Mouse (Mus musculus) frontal cortex, adult 2 months (tissue): ENCODE data around the gene Tmem185a. TPM values are rescaled to one million over a fixed set of nuclear protein-coding genes. Genes with fewer than 3 reads are reported as not detected.
"Not testable (repeated sequence)": the region's sequence is repeated elsewhere in the genome, so short reads cannot be mapped to it uniquely, and the experiment has no call there.

ENCODE experiments used
- DNase-seq, 2 experiments: peaks; one replicate each; pipeline ENCODE4 v3.0.0; 2022; ENCODE audit warnings: low spot score in 1 of 2; ENCODE audit errors: extremely low spot score in 1 of 2
- polyA plus RNA-seq: library from polyadenylated mRNA; depleted of rRNA; stranded (reverse); fragments of >200 nt; gene quantifications from 2 replicates; pipeline ENCODE4 v1.2.3, GENCODE M21; 2012; rRNA removed

Gene Tmem185a
- 43.7 and 50.5 TPM in 2 replicates for polyA plus RNA-seq

GRCm38 (mm10) chrX:70476792-70477776, at the start of gene Tmem185a:
TSS of gene Tmem185a (minus strand) at chrX:70477180.
- peak; percentile 30 to 87 for DNase-seq

DNA sequence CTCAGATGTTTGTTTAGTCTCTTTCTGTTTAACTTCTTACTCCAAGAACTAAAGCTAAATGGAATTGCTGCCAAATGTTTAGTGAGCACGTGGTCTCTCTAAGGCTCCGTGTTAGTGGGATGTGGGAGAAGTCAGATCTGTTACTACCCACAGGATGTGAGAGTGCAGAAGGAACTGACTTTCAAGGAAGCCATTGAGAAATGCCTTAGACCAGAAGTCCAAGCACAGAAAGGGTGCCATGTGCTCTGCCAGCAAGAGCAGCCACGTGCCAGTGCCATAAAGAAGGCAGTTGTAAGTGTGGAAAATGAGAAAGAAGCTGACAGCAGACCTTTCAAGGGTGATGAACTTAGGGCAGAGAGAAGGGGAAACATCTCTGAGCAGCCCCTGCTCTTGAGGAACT, 37.4 kb upstream of the Tmem185a start:
- not testable (repeated sequence) for DNase-seq

DNA sequence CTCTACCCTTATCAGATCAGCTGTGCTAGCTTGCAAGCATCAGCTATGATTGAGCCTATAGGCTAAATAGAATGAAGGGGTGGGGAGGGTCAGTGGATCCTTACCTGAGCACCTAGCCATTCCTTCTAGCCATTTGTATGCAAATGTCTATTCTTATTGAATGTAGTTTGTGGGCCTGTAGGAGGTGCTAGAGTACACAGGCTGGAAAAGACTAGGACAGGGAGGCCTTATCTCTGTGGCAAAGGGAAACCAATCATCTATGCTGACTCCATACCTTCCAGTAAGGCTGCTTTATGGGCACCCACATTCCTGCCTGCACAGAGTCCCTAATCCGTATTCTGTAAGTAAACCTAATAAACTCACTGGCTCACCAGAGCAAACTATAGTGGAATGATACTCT, 10.3 kb upstream of the Tmem185a start:
- DNase-seq = not testable (repeated sequence)

GRCm38 (mm10) chrX:70482154-70482553, 5.2 kb upstream of the Tmem185a start:
- no peak for DNase-seq

- DNase-seq = no peak
Measured at GRCm38 (mm10) chrX:70478701-70479100, 1.7 kb upstream of the Tmem185a start.

DNA sequence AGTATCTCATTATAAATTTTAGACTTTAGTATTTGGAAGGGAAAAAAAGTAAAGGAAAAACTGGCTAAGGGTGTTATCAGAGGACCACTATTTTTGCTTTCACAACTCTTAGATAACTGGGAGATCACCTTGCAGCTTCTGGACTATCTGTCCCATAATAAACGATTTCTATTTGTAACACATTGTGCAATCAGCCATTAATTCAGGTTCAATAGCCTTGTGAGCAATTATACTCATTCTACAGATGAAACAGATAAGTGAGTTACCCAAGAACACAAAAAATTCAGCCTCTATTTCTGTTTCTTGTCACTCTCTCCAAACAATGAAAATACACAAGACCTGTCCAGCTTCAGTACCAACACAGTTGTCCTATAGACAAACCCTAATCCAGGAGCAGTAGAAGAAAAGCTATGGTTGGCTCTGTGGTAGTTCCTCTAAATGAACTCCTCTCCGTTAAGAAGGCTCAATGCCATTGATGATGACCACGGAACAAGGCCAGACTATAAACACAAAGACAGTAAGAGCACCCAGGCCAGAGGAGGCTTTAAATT, 1.7 kb downstream of the Tmem185a start:
- DNase-seq = no peak

DNA sequence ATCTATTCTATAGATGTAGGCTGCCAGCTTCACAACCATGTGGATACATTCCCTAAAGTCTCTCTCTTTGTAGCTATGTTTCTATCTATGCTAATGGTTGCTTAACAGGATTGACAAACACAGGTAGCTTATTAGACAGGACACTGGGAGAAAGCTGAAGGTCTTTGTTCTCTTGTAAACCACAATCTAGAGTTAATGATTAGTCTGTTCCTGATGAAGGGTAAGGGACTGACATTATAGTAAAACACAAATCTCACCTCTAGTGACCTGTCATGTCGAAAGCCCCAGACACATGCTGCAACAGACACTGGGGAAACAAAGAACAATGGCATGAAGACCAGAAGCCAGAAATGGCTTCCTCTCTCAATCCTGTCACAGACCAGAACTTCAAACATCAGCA, 10.1 kb downstream of the Tmem185a start:
- no peak for DNase-seq

DNA sequence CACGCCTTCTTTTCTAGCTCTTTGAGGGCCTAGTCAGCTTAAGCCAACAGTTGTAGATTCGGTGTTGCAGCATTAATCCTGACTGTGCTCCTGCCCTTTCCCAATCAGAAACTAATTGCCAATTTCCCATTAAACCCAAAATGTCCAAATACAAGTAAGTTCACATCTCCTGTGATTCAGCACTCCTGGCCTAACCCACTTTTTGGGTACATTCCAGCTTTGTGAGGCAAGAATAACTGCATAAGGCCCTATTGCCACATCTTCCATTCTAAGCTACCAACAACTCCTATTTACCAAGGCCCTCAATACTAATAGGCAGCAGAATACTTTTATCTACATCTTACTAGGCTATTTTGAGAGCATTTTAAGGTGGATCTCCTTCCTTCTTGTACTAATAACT, 11.5 kb downstream of the Tmem185a start:
- DNase-seq = no peak

- DNase-seq = peak in 1 of 2 experiments; percentile 57
Measured at GRCm38 (mm10) chrX:70463621-70464020, 13.4 kb downstream of the Tmem185a start.

DNA sequence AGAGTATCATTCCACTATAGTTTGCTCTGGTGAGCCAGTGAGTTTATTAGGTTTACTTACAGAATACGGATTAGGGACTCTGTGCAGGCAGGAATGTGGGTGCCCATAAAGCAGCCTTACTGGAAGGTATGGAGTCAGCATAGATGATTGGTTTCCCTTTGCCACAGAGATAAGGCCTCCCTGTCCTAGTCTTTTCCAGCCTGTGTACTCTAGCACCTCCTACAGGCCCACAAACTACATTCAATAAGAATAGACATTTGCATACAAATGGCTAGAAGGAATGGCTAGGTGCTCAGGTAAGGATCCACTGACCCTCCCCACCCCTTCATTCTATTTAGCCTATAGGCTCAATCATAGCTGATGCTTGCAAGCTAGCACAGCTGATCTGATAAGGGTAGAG, 24.6 kb downstream of the Tmem185a start:
- DNase-seq = not testable (repeated sequence)

DNA sequence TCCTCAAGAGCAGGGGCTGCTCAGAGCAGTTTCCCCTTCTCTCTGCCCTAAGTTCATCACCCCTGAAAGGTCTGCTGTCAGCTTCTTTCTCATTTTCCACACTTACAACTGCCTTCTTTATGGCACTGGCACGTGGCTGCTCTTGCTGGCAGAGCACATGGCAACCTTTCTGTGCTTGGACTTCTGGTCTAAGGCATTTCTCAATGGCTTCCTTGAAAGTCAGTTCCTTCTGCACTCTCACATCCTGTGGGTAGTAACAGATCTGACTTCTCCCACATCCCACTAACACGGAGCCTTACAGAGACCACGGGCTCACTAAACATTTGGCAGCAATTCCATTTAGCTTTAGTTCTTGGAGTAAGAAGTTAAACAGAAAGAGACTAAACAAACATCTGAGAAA, 51.5 kb downstream of the Tmem185a start:
- DNase-seq = not testable (repeated sequence)

Other genes with a start within 250 kb of the Tmem185a start
- 225 and 243 TPM in 2 replicates for gene Ids, start 112.1 kb downstream of the Tmem185a start, polyA plus RNA-seq
- 16.4 and 17.1 TPM in 2 replicates for gene 1110012L19Rik, start 91.3 kb downstream of the Tmem185a start, polyA plus RNA-seq